Mouse (Mus musculus): ENCODE data around the gene Vmn1r87.
"Not testable (repeated sequence)": the region's sequence is repeated elsewhere in the genome, so short reads cannot be mapped to it uniquely, and the experiment has no call there.

The Vmn1r87 gene

GRCm38 (mm10) chr7:13140057-13140456, at the start of gene Vmn1r87:
TSS of gene Vmn1r87 (minus strand) at chr7:13140157.
- DNase-seq (ENCODE audit: low read depth, low spot score), result no peak

GRCm38 (mm10) chr7:13159268-13159667, 19.3 kb upstream of the Vmn1r87 start, which contains the start of gene Vmn1r88:
TSS of gene Vmn1r88 (plus strand) at chr7:13159568.
- DNase-seq (ENCODE audit: low read depth, low spot score), result no peak

- no peak for DNase-seq (ENCODE audit: low read depth, low spot score)
Measured at GRCm38 (mm10) chr7:13137340-13137739, 2.6 kb downstream of the Vmn1r87 start.

DNA sequence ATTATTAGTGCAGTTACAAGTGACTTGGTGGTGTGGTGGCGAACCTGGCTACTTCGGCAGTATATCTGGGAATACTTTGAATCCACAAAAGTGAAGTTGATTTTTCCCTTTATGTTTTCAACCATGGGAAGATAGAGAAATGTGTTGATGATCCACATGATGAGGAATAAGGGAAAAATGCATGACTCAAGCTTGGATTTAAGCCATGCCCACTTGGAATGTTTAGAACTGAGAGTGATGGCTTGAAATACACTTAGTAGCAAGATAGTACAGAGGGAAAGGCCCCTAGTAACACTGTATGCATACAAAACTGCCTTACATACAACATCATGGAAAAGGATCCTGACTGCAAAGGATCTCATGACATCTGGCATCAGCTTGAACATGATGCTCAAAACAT, 8.1 kb downstream of the Vmn1r87 start:
- no peak for DNase-seq (ENCODE audit: low read depth, low spot score)

DNA sequence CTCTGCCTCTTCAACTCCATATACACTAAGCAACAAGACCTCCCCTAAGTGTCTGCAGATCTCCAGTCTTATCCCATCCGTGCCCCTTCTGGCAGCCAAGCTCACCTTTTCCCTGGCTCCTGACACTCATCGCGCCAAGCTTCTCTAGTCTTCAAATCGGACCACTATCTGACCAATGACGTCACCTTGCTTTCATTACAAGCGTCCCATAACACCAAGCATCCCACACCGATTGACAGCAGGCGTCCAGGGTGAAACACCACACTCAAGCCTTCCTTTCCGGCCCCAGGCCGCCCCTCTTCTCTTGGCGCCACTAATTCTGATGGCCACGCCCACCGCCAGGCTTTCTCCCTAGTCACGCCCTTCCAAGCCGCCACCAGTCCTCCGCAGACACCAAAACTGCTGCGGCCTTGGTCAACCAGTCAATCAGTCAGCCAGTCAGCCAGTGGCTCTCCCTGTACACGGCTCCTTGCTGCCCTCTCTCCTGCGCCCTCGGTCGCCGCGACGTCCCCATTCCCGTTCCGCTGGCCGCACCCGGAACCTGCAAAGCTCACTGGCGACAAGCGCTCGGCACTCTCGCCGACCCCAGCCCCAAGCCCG, 16.3 kb downstream of the Vmn1r87 start:
- not testable (repeated sequence) for DNase-seq (ENCODE audit: low read depth, low spot score)

DNA sequence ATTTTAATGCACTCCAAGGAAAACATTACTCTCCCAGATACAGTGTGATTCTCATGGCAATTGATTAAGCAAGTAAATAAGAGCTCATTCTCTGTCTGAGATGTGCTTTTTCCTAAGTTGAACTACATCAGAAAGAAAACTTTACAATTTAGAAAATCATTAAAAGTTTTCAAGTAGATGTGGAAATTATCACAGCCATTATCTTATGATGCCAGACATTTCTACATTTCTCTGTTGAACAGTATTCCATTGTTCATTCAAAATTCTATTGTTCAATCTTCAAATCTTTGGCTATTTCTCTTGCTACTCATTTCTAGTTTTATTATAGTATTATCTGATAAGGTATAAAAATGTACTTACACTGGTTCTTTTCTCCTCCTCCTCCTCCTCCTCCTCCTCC, 20.1 kb downstream of the Vmn1r87 start, which contains the start of gene Vmn1r86:
Gene Vmn1r86 (minus strand): TSS at position 101 of the 400 bp plus-strand sequence.
- DNase-seq (ENCODE audit: low read depth, low spot score), result no peak

- DNase-seq (ENCODE audit: low read depth, low spot score), result no peak
Measured at GRCm38 (mm10) chr7:13095073-13095472, 44.9 kb downstream of the Vmn1r87 start, which contains the start of gene Vmn1r85. TSS of gene Vmn1r85 (minus strand) at chr7:13095173.

Measured in A20 (cell line).